Mouse (Mus musculus): Measurements from ENCODE around the gene Cass4. TPM values are rescaled to one million over a fixed set of nuclear protein-coding genes. Genes with fewer than 3 reads are reported as not detected.

Cass4 gene
- total RNA-seq, 2 experiments from 2014 or later: 0.45 to 0.47 TPM

DNA sequence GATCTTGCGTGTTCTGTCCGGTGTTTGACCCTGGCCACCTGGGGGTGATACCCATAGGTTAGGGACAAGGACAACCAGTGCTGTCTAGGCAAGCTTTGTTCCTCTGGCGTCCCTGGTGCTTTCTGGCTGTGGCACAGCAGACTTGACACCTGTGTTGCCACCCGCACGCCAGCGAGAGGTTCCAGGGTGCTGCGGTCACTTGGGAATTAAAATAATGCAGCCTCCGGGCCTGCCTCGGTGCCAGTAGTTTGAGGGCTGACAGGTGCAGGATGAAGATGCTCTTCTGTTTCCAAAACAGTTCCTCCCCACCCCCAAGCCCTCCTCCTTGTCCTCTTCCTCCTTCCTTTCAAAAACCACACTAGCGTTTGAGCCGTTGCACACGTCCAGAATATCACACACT, 11.7 kb upstream of the Cass4 start:
- no peak for DNase-seq (ENCODE audit: low spot score)
- intact Hi-C loops (cut with DNase I): no loop called here

DNA sequence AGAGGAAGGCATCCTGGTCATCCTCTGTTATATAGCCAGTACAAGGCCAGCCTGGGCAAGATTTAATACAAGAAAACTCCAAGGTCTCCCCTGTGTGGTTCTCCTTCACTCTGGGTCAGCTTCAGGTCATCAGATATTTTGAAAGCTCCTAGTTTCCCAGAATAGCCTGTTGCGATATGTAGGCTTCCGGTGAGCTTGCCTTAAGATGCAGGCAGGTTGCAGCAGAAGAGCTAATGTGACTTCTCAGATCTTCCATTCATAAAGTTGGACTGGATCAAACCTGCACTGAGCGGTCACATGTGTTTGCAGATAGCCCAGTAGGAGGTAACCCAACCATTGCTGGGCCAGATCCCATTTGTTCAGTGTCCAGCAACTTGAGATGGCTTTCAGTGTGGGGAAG, 8.9 kb upstream of the Cass4 start:
- no peak for DNase-seq (ENCODE audit: low spot score)
- intact Hi-C loops (cut with DNase I): no loop called here

DNA sequence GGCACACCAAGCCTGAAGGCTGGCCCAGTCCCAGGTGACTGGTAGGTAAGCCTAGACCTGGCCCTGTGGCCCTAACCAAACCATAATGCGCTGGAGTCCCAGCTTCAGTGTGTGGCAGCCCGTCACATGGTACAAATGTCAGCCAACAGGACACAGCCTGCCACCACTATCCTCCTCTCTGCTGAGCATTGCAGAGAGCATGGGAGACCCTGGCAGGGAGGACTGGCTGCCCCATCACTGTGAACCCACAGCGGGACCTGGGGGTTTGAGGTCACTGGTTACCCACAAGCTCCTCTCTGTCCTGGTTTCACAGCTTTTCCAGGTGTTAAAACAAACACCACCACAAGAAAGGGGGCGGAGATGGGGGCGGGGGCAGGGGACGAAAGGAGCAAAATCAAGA, 3.3 kb upstream of the Cass4 start:
- DNase-seq (ENCODE audit: low spot score): no peak
- intact Hi-C loops (cut with DNase I): no loop called here

DNA sequence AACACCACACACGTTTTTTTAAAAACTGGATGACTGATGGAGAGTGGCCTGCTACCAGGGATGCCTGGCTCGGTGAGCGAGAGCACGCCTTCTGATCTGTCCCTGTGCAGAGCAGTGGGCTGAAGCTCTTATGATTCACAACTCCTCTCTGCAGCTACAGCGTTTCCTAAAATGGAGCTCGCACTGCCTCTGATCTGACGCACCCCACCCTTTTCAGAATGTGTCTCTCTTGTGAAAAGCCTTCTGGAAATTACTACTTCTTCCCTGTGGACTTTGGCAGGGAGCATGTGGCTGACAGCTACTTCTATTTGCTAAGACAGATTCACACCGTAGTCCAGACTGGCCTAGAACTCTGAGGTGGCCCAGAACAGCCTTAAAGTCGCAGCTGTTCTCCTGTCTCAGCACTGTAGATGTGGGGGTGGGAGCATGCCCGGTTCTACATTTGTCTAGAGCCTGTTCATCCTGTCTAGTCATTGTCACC, 1.5 kb upstream of the Cass4 start:
- intact Hi-C loops (cut with DNase I): no loop called here
- DNase-seq (ENCODE audit: low spot score): no peak

DNA sequence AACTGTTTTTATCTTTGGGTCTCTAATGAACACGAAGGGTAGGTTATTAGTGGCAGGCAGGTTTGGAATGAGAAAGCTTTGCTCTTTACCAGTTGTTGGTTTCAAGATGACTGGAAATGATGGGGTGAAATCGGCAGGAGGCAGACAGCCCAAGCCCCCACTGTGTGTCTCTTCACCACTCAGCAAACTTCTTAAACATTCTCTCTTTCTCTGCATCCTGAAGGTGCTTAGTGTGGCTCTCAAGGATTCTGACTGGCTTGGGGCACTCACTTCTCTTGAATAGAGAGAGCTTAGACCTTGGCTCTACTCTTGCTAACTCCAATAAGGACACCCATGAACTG, 428 bp downstream of the Cass4 start:
- no peak for DNase-seq (ENCODE audit: low spot score)
- intact Hi-C loops (cut with DNase I): no loop called here

DNA sequence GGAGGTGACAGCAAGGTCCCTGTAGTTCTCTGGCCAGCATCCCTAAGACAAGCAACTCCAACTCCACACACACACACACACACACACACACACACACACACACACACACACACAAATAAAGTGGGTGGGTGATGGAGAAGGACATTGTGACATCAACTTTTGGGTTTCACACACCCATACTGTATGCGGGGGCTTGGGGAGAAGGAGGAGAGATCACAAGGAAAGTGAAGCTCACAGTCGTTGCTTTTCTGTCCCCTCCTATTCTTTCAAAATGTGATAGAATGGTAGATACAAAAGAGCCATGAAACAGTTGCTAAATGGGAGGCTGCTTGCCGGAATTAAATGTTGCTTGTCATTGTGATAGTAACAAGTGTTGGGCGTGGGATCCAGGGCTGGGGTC, 1.1 kb downstream of the Cass4 start:
- DNase-seq (ENCODE audit: low spot score): no peak
- intact Hi-C loops (cut with DNase I): no loop called here

DNA sequence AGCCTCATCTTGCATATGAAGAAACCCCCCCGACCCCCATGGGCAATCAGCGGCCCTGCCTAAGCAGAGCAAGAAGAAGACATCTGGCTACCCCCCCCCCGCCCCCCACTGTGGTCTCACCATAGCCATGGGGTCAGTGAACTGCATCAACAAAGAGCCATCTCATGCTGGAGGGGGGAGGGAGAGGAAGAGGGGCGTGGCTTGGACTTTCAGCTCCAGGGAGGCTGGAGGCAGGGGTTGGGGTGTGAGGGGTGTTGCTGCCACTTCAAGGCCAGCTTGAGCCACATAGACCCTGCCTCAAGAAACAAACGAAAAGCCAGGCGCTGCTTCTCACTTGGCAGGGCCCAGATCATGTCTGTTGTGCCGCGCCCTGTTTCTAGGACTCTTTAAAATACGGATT, 2.4 kb downstream of the Cass4 start:
- intact Hi-C loops (cut with DNase I): no loop called here
- DNase-seq (ENCODE audit: low spot score): no peak

DNA sequence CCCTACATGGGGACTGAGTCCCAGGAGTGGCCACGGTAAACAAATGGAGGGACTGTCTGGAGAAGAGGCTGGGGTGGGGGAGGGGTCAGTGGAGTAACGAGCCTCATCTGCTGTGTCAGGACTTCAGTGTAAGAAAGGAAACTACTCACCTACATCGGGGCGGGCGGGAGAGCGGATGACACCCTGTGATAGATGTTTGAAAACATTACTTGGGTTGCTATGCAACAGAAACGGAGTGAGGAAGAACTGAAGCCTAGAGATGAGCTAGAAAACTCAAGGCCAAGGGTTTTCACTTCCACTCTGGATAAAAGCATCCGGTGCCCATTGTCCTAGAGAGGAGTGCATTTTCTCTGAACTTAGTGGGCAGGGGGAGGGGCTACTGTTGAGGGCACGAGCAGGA, 6.3 kb downstream of the Cass4 start:
- intact Hi-C loops (cut with DNase I): no loop called here
- DNase-seq (ENCODE audit: low spot score): no peak

DNA sequence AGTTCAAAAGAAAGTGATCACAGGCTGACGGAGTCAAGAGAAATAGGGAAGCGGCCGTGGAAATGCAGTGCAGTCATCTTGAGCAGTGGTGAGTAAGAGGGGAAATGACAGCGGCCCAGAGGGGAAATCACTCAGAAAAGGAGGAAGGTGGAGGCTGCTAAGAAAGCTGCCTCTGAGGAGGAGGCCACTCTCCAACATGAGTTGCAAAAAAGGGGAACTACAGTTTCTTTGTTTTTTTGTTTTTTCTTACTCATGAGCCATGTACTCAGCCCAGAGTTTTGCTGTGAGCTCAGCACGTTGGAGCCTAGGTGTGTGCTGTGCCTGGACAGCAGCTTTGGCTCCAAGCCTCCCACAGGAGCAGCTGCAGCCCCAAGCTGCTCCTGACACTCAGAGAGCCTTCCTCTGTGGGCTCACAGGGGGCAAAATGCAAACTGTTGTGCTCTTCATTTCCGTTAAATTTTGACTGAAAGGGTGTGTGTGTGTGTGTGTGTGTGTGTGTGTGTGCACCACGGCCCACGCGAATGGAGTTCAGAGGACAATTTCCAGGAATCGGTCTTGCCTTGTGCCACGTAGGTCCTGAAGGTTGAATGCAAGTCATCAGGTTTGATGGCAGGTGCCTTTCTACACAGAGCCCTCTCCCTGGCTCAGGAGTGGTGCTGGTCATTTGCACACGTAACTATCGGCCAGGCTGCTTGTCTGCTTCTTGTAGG, 7.7 kb downstream of the Cass4 start:
- no peak for DNase-seq (ENCODE audit: low spot score)
- intact Hi-C loops (cut with DNase I): no loop called here

DNA sequence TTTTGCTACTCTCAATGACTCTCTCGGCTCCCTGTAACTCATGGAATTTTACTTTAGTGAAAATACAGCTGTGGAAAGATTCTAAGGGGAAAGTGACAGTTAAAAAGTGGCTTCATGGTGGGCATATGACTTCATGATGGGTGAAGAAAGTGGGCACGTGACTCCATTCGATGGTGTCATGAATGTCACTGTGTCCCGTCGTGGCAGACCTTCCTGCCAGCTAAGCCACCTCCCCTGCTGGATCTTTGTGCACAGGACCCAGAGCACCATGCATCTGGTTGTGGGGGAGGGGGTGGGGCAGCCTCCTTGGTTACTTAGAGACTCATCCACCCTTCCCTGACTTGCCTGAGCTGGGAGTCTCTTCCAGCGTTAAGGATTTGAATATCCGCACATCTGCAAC, 10.6 kb downstream of the Cass4 start:
- no peak for DNase-seq (ENCODE audit: low spot score)
- intact Hi-C loops (cut with DNase I): no loop called here

DNA sequence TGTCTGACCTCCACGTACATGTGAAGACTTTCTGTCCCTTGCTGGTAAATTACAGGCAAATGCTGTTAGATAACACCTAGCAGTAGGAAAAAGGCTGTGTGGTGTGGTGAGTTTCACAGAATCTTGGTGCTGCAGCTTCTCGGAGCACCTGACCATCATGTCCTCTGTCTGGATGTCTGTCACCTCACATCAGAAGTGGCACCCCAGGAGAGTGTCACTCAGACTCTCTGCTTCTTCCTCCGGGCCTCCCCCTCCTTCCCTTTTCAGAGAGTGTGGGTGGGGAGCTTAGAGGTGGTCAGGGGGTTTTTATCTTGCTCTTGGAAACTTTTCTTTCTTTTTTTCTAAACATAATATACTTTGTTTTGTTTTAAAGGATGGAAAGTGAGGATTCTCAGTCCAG, 11.4 kb downstream of the Cass4 start:
- DNase-seq (ENCODE audit: low spot score): no peak
- intact Hi-C loops (cut with DNase I): no loop called here

DNA sequence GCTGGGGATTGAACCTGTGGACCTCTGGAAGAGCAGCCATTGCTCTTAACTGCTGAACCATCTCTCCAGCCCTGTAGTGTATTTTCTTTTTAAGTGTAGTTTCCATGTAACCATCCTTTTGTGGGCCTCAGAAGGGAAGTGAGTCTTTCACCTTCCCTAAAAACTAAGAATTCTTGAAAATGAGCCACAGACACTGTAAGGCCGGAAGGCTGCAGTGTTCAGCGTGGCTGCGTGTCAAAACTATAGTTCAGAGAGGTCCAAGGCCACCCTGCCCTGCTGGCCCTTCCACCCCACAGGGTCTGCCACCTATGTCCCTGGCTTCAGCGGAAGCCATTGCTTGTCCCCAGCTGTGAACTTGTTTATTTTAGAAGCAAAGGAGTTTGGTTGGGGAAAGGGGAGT, 12.6 kb downstream of the Cass4 start:
- no peak for DNase-seq (ENCODE audit: low spot score)
- intact Hi-C loops (cut with DNase I): no loop called here

DNA sequence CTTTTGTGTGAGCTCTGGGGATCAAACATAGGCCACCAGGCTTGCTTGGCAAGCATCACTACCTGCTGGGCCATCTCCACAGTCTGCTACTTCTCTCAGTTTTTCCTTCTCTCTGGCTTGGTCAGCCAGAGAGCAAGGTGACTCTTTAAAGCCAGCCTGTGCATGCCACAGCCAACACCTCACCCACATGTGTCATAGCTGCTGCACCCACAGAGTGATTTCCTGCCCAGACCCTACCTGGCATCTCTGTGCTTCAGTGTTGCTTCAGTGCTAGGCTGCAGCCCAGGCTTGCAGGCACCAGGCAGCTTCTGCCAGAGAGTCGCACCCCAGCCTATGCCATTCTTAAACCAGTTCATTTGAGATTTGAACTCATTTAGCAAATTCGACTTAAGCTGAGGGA, 13.9 kb downstream of the Cass4 start:
- intact Hi-C loops (cut with DNase I): no loop called here
- DNase-seq (ENCODE audit: low spot score): no peak

DNA sequence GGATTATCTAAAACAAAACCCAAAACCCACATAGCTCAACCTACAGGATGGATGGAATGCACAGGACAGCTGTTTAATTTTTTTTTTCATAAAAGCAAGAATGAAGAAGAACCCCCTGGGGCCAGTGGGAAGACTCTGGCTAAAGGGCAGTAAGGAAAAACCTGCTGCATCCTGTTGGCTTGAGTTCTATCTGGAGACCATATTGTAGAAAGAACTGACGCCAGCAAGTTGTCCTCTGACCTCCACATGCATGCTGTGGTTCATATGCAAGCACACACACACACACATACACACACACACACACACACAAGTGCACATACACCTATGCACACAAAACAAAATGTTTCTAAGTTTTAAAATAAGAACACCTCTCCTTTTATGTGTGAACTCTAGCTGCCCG, 17.1 kb downstream of the Cass4 start:
- DNase-seq (ENCODE audit: low spot score): no peak
- intact Hi-C loops (cut with DNase I): no loop called here

DNA sequence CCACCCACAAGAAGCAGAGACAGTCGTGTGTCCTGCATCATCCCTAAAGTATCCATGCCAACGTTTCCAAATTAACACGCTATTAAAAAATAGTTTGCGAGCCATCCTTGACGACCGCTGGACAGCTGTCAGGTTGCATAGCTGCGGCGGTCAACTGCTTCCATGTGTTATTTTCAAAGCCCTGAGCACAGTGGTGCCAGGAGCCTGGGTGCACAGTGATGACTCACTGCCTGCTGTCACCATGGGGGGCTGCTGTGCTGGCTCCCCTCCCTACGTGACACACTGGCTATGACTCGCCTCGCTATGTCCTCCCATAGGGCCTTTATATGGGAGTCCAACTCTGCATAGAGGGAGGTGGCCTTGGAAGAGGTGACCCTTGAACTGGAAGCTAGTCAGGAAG, 17.5 kb downstream of the Cass4 start:
- intact Hi-C loops (cut with DNase I): no loop called here
- DNase-seq (ENCODE audit: low spot score): no peak

DNA sequence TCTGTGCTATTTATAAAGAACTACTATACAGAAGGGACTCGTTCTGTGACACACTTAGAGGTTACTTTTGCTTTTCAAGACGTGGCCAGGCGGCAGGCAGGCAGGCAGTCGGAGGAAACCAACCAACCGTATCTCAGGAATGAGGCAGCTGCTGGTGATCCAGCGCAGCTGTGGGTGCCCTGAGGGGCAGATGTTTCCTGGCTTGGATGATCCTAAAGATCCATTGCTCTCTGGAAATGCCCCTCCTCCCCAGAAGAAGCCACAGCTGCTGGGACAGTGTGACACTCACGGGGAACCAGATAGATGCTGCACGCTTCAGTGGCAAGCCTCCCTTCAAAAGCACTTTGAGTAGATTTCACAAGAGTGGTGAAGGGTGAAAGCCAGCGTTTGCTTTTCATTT, 18.9 kb downstream of the Cass4 start:
- DNase-seq (ENCODE audit: low spot score): no peak
- intact Hi-C loops (cut with DNase I): no loop called here

DNA sequence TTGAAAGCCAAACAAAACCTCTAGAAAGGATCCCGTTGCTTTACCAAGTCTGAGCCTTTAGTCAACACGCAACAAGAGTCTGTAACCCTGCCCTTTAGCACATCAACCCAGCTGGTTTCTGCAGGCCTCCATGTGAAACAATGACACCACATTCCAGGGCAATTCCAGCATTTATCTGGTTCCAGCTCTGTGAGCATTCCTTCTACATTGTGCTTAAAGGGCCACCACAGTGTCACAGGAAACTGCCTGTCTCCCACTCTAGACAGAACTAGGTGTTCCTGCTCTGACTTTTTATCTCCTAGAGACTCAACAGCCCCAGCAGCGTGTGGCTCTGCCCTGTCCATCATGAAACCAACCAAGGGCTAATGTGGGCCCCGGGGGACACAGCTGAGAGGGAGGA, 19.7 kb downstream of the Cass4 start:
- DNase-seq (ENCODE audit: low spot score): no peak
- intact Hi-C loops (cut with DNase I): no loop called here

DNA sequence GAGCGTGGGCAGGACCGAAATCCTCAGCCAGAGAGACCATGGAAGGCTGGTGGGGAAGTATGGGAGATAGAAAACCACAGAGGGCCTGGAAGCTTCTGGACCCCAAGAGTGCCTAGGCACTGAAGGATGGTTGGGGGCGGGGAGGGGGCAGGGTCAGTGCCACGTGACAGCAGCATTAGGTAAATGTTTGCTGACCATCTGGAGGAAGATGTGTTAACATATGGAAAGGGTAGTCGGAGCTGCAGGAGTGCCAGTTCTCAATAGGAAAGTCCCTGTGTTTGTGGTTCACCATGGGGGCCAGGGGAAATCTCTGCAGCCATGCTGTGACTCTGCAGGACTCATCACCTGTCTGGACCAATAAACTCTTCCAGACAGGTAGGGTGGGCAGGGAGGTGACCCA, 20.3 kb downstream of the Cass4 start:
- intact Hi-C loops (cut with DNase I): no loop called here
- no peak for DNase-seq (ENCODE audit: low spot score)

DNA sequence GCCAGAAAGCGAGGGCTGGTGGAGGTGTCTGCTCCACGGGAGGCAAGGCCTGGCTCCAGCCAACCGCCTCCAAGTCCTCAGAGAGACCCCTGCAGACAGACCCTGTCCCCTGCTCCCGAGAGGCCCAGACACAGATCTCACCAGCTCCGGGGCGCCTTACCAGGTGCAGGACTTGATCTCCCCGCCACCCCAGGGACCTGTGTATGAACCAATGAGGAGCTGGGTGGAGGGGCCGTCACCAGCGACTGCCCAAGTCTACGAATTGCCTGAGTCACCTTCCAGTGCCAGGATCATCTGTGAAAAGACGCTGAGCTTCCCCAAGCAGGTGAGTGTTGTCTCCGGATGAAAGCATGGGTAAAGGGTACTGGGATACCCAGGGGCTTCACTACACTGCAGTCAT, 22.6 kb downstream of the Cass4 start:
- DNase-seq (ENCODE audit: low spot score): no peak
- intact Hi-C loops (cut with DNase I): no loop called here

DNA sequence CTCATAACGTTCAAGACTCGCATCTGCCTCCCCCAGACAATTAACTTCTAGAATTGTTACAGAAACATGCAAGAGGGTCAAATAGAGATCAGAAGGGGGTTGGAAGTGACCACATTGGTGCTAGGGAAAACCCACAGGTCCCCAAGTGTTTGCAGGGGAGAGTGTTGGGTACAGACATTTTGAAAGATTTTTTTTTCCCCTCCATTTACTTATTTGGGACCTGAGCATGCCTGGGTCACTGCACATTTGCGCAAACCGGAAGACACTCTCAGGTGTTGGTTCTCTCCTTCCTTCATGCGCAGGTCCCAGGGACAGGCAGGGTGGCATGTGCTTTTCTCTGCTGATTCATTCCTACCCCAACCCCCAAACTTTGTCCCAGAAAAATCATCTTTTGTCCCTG, 23.3 kb downstream of the Cass4 start:
- intact Hi-C loops (cut with DNase I): no loop called here
- DNase-seq (ENCODE audit: low spot score): no peak

DNA sequence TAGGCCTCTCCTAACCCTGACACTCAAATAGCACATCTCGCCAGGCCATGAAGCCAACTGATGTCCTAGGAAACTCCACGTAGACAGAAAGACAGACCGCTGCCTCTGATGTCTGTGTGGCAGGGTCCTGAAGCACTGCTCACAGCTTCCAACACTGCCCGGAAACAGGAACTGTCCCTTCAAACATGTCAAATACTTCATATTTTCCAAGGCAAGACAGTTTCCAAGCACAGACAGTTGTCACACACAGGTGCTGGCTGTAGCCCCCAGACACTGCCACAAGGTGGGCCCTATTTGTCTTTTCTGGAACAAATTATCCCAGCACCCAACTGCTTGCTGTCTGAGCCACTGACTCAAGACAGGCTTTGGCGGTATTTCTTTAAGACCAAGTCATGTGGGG, 24.6 kb downstream of the Cass4 start:
- no peak for DNase-seq (ENCODE audit: low spot score)
- intact Hi-C loops (cut with DNase I): no loop called here

DNA sequence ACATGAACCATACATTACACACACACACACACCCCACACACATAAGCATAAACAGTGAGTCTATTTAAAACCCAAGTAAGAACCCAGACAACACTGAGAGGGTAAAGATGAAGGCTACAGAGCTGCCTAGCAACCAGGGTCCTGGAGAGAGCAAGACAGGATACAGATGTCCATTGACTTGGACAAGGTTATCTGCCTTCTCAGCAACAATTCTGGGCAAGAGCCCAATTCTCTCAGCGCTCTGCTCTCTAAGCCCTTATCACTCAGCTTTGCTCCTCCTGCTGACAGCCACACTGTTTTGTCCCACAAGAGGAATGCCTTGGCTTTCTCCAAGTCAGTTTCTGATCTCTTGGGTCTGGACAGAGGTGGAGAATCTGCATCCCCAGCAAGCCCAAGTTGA, 37.0 kb downstream of the Cass4 start:
- intact Hi-C loops (cut with DNase I): no loop called here
- DNase-seq (ENCODE audit: low spot score): no peak

DNA sequence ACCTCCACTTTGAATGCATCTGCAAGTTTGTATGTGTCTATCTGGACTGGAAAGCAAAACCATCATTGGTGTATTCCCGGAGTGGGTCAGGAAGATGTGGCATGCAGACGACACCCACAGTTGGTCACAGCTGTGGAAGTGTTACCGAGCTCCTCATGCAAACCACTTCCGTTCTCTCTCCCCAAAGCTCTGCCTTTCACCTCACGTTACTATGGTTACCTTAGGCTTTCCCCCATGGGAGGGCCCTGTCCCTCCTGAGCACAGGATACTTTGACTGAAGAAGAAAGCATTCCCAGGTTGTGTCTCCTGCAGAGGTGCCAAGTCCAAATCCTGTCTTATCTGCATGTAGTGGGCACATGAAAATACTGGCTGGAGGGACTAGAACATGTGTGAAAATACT, 40.2 kb downstream of the Cass4 start:
- intact Hi-C loops (cut with DNase I): no loop called here
- no peak for DNase-seq (ENCODE audit: low spot score)

Data from heart, postnatal 25 days (tissue).